Mouse (Mus musculus): ENCODE results near the gene Cbx3.

Gene Cbx3

GRCm38 (mm10) chr6:51523807-51524320 is 53.7 kb downstream of the Cbx3 start, which contains the start of gene Snx10:
Snx10 (plus strand) TSS chr6:51523901.
- peak; percentile 61 for DNase-seq (ENCODE audit: low read depth, low spot score)

DNA sequence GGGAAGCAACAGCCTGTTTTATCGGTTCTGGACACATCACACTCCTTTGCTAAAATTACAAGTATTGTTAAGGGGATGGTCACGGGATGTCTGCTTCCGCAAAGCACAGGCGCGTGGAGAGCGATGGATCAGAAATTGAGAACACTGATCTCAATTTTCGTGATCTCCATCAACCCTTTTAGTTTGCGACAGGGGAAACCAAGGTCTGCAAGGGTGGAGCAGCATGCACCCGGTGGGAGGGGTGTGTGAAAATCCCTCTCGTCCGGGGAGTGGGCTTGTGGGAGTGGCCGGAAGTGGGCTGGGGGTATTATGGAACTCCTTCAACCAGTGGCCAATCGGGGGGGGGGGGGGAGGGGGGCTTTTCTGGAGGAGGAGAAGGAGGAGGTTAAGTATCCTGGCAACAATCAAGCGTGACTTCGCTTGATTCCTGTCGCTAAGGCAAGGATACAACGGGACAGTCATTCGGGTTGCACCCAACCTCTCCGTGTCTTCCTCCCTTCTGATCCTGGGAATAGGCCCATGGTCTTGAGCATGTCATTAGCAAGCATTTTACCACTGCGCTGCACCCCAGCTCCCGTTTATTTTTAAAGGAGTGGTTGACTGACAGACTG is 54.3 kb downstream of the Cbx3 start:
- DNase-seq (ENCODE audit: low read depth, low spot score), result no peak

DNA sequence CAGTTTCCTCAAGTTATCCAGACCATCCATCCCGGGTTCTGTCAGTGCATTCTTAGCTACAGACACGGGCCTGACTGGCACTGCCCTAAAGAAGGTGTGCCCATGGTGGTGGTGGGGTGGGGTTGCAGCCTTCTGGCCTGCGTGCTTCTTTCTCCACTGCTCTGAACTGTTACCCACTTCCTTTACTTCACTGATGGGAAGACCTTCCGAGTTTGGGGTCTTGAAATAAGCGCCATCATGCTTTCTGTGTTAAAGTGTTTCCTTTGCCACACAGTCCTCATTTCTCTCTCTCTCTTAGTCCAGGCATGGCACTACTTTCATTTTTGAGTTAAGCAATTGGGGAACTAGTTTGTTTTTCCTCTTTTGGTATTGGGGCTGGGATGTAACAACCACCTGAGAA is 54.8 kb downstream of the Cbx3 start:
- DNase-seq (ENCODE audit: low read depth, low spot score), result no peak

DNA sequence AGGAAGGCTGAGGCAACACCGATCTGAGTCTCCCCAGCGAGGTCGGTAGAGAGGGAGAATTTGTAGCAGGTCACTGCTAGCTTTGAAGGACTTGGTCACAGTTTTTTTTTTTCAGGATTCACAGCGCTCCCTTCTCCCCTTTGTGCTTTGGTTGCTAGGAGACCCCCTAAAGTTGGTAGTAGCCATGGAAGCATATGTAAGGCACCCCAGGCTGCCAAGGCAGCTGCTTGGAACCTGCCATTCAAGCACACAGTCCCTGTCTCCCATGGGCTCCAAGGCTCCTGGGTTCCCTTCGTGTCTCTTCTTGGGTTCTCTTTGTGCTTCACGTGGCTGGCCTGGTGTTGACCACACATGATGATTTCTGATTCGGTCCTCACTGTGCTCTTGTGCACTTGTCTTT is 59.3 kb downstream of the Cbx3 start:
- no peak for DNase-seq (ENCODE audit: low read depth, low spot score)

Data from skeletal muscle tissue, adult 2 months (tissue).